Mouse (Mus musculus) CH12.LX (cell line): ENCODE results near the gene Yars.

ENCODE experiments used
- CTCF ChIP-seq, 2 experiments: IDR thresholded peaks in 1 of 2; conservative IDR thresholded peaks in 1 of 2; 2 replicates each; pipeline ENCODE4 v1.5.1; 2011 to 2012; ENCODE audit warnings: low read depth in 2 of 2, low read length in 2 of 2, improper control_type of control experiment in 1 of 2, inconsistent platforms in 1 of 2, mild to moderate bottlenecking in 1 of 2, moderate library complexity in 1 of 2
- ETS1 ChIP-seq: conservative IDR thresholded peaks from 2 replicates; pipeline ENCODE4 v1.6.1; 2012; ENCODE audit warnings: low read depth, mild to moderate bottlenecking, inconsistent platforms, low read length, improper control_type of control experiment, moderate library complexity
- HCFC1 ChIP-seq: IDR thresholded peaks from 2 replicates; pipeline ENCODE4 v1.6.1; 2012; ENCODE audit warnings: low read depth, mild to moderate bottlenecking, inconsistent platforms, low read length, improper control_type of control experiment
- MAFK ChIP-seq: IDR thresholded peaks from 2 replicates; pipeline ENCODE4 v1.6.1; 2011; ENCODE audit warnings: low read length, improper control_type of control experiment; ENCODE audit not compliant: insufficient replicate concordance
- MAX ChIP-seq: IDR thresholded peaks from 2 replicates; pipeline ENCODE4 v1.6.1; 2011; ENCODE audit warnings: low read length, improper control_type of control experiment
- MYC ChIP-seq: IDR thresholded peaks from 2 replicates; pipeline ENCODE4 v1.6.1; 2011; ENCODE audit warnings: low read depth, mild to moderate bottlenecking, improper control_type of control experiment, low read length
- NELFE ChIP-seq: IDR thresholded peaks from 2 replicates; pipeline ENCODE4 v1.6.1; 2011; ENCODE audit warnings: low read depth, low read length, improper control_type of control experiment
- POLR2A ChIP-seq: IDR thresholded peaks from 2 replicates; pipeline ENCODE4 v1.6.1; 2011; ENCODE audit warnings: low read depth, mild to moderate bottlenecking, improper control_type of control experiment, low read length
- RAD21 ChIP-seq: IDR thresholded peaks from 2 replicates; pipeline ENCODE4 v1.6.1; 2011; ENCODE audit warnings: low read depth, mild to moderate bottlenecking, low read length, improper control_type of control experiment, moderate library complexity
- SIN3A ChIP-seq: IDR thresholded peaks from 2 replicates; pipeline ENCODE4 v1.6.1; 2012; ENCODE audit warnings: low read length, improper control_type of control experiment, inconsistent platforms
- TCF12 ChIP-seq: IDR thresholded peaks from 2 replicates; pipeline ENCODE4 v1.6.1; 2014; ENCODE audit warnings: low read depth, mild to moderate bottlenecking, inconsistent platforms, low read length, improper control_type of control experiment

DNA sequence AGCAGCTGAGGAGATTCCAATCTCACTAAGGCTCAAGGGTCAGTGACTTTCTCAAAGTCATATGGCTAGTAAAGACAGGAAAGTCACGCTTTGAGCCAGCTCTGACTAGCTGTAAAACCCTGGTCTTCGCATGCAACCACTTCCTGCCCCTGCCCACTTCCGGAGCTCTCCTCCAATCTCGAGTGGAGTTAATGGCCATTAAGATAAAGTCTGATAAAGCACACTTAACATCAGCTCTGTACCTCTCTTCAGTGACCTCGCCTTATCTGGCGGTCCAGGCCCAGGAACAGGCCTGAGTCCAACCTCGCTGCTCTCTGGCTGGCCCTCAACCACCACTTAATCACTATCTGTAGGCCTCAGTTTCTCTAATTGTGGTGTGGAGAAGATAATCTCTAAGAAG lies 44.9 kb downstream of the Yars start:
- TF ChIP-seq RAD21 (no peak), CTCF (conservative IDR thresholded peaks at IDR 0.05 in 1 of 2, IDR thresholded peaks at IDR 0.05 in 1 of 2; ENCODE audit: low read depth in 2 of 2, low read length in 2 of 2) (no peak), POLR2A (no peak), HCFC1 (no peak), TCF12 (no peak), MAX (no peak), MYC (no peak), ETS1 (no peak), SIN3A (no peak), NELFE (no peak), MAFK (no peak)
